13 mouse cellular contexts compared by ENCODE assay signal in the genomic region with DNA sequence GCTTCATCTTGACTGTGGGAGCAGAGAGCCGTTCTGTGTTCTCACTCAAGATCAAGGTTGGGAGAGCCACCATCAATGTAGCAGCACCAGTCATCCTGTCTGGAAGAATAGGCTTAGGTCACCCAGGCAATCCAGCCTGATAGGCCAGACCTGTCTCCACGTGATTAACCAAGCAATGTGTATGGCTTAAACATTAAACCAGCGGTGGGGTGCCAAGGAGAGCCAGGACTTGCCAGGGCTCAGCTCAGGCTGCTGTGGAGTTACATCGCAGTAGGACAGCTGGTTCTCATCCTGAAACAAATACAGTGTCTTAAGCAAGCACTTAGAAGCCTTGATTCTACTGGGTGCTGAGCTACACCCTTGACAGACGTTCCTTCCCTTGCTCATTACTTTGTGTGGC.
DNase-seq lines count a peak whose midpoint lies in the region; ATAC-seq and TF ChIP-seq lines count a peak whose summit lies in the region.
"Had no signal": no experiment of that assay in that cellular context is flagged by ENCODE, and none has a peak within 500 bp of the region (broad histone marks: within the 10 kb centered on the region; RNA-seq: fewer than 3 reads in every experiment).

No protein-coding gene starts in this region.

- no peaks in the 10 kb centered on the region for H3K36me3 ChIP-seq in kidney, embryonic 14.5 days (ENCODE audit: control insufficient read depth, insufficient read depth, low read length)
- no peaks in the 10 kb centered on the region for H3K36me3 ChIP-seq in heart, postnatal 0 days (replicated peaks; ENCODE audit: control insufficient read depth, insufficient read depth, low read length)
- H3K36me3 ChIP-seq in forebrain, embryonic 10.5 days (replicated peaks), result no peaks in the 10 kb centered on the region
- H3K36me3 ChIP-seq: liver, embryonic 15.5 days; midbrain, embryonic 15.5 days; neural tube, embryonic 13.5 days had no signal

- TF ChIP-seq CTCF in heart, postnatal 0 days (IDR thresholded peaks at IDR 0.05; ENCODE audit: low read depth), result no peak

- H3K4me2 ChIP-seq in kidney, embryonic 14.5 days (replicated peaks; ENCODE audit: low read depth, low read length), result no peak overlapping the region
- no peak overlapping the region for H3K4me2 ChIP-seq in heart, postnatal 0 days (ENCODE audit: low read depth, low read length)
- H3K4me2 ChIP-seq: forebrain, embryonic 13.5 days; liver, embryonic 15.5 days; midbrain, embryonic 15.5 days; neural tube, embryonic 13.5 days had no signal

- no peak overlapping the region for H3K9ac ChIP-seq in kidney, embryonic 14.5 days (ENCODE audit: low read depth, low read length)
- H3K9ac ChIP-seq in heart, postnatal 0 days (replicated peaks; ENCODE audit: low read depth, low read length), result no peak overlapping the region
- H3K9ac ChIP-seq: forebrain, embryonic 13.5 days; liver, embryonic 15.5 days; midbrain, embryonic 15.5 days; neural tube, embryonic 13.5 days had no signal

- no peak for TF ChIP-seq EP300 in heart, postnatal 0 days (IDR thresholded peaks at IDR 0.05; ENCODE audit: low read depth)

- ATAC-seq in kidney, embryonic 14.5 days (ENCODE audit: low FRiP score, low TSS enrichment), result no peak; the same call in 1 of the 2 replicates
- ATAC-seq in heart, postnatal 0 days (ENCODE audit: insufficient read depth, low read depth), result 0 out of 2 replicates have a peak, but pooled peaks have one; percentile 27
- ATAC-seq: forebrain, embryonic 13.5 days; midbrain, embryonic 15.5 days had no signal

- no peak overlapping the region for H3K4me3 ChIP-seq in kidney, embryonic 14.5 days (ENCODE audit: low read length)
- H3K4me3 ChIP-seq in heart, postnatal 0 days (ENCODE audit: low read depth, low read length), result no peak overlapping the region
- no peak overlapping the region for H3K4me3 ChIP-seq in forebrain, embryonic 10.5 days
- H3K4me3 ChIP-seq: forebrain, embryonic 13.5 days; liver, embryonic 15.5 days; midbrain, embryonic 15.5 days; neural tube, embryonic 13.5 days had no signal

- H3K27ac ChIP-seq in kidney, embryonic 14.5 days (ENCODE audit: low read depth, low read length), result no peak overlapping the region; the same call in 1 of the 2 replicates
- peak overlapping the region; percentile 85 for H3K27ac ChIP-seq in heart, postnatal 0 days (ENCODE audit: low read depth)
- H3K27ac ChIP-seq in forebrain, embryonic 10.5 days, result no peak overlapping the region
- H3K27ac ChIP-seq: forebrain, embryonic 13.5 days; liver, embryonic 15.5 days; midbrain, embryonic 15.5 days; neural tube, embryonic 13.5 days had no signal

- H3K27me3 ChIP-seq in kidney, embryonic 14.5 days (ENCODE audit: control insufficient read depth, insufficient read depth, low read length), result no peaks in the 10 kb centered on the region
- no peaks in the 10 kb centered on the region for H3K27me3 ChIP-seq in heart, postnatal 0 days (ENCODE audit: control insufficient read depth, insufficient read depth, low read length)
- H3K27me3 ChIP-seq in forebrain, embryonic 10.5 days (ENCODE audit: poor library complexity, severe bottlenecking), result no peaks in the 10 kb centered on the region
- H3K27me3 ChIP-seq: forebrain, embryonic 13.5 days; liver, embryonic 15.5 days; midbrain, embryonic 15.5 days; neural tube, embryonic 13.5 days had no signal

- WGBS in kidney, embryonic 14.5 days, result 64% methylated on average over 5 of the region's 5 CpGs
- WGBS in heart, postnatal 0 days, result 74% methylated on average over 5 of the region's 5 CpGs
- WGBS in forebrain, embryonic 10.5 days, result 85% methylated on average over 5 of the region's 5 CpGs

- DNase-seq in kidney, adult 11 months, result peak; percentile 89
- DNase-seq in heart, postnatal 0 days (ENCODE audit: low spot score), result no peak
- DNase-seq in kidney, postnatal 10 days, result peak; percentile 61
- DNase-seq in lung, postnatal 36 days, result peak; percentile 58
- DNase-seq in forebrain, embryonic 10.5 days (ENCODE audit: extremely low spot score, low spot score), result no peak
- no peak for DNase-seq in frontal cortex, postnatal 14 days (ENCODE audit: low spot score in 2 of 2)
- DNase-seq: cerebellum, adult 8-10 months; right cerebral cortex, postnatal 14 days had no signal

- H3K4me1 ChIP-seq in kidney, embryonic 14.5 days (ENCODE audit: control insufficient read depth, insufficient read depth, low read length), result no peaks in the 10 kb centered on the region
- H3K4me1 ChIP-seq in heart, postnatal 0 days (ENCODE audit: control insufficient read depth, insufficient read depth), result peaks cover 14% of the 10 kb centered on the region
- 0 out of 2 replicates have a peak, but pooled peaks cover 3% of the 10 kb centered on the region for H3K4me1 ChIP-seq in forebrain, embryonic 10.5 days
- H3K4me1 ChIP-seq: forebrain, embryonic 13.5 days; liver, embryonic 15.5 days; midbrain, embryonic 15.5 days; neural tube, embryonic 13.5 days had no signal

- H3K9me3 ChIP-seq in kidney, embryonic 14.5 days (ENCODE audit: control insufficient read depth, low read length), result no peaks in the 10 kb centered on the region
- H3K9me3 ChIP-seq in heart, postnatal 0 days (replicated peaks; ENCODE audit: control insufficient read depth, low read length), result no peaks in the 10 kb centered on the region
- H3K9me3 ChIP-seq in forebrain, embryonic 10.5 days, result no peaks in the 10 kb centered on the region
- H3K9me3 ChIP-seq: forebrain, embryonic 13.5 days; liver, embryonic 15.5 days; midbrain, embryonic 15.5 days; neural tube, embryonic 13.5 days had no signal

Comparison
In these comparisons a context has a peak if more than half of its experiments do, and no peak if none do; other contexts are left out.
1. DNase-seq: peak in kidney, adult 11 months (single experiment), kidney, postnatal 10 days (single experiment) and lung, postnatal 36 days (single experiment); none in heart, postnatal 0 days (single experiment), forebrain, embryonic 10.5 days (single experiment) and frontal cortex, postnatal 14 days (0 of 2).